Mouse (Mus musculus) splenic B cell, adult 2 months (primary cell): Measurements from ENCODE around the gene Rfc5.
"Not testable (repeated sequence)": the region's sequence is repeated elsewhere in the genome, so short reads cannot be mapped to it uniquely, and the experiment has no call there.

ENCODE experiments used
- DNase-seq: peaks from one replicate; pipeline ENCODE4 v3.0.0-alpha.2; 2011; ENCODE audit warnings: low read depth, low spot score
- H3K27me3 ChIP-seq: 2 replicates; pipeline ENCODE4 v1.6.1; 2012; ENCODE audit warnings: mild to moderate bottlenecking, low read length, moderate library complexity, mixed read lengths; ENCODE audit not compliant: control insufficient read depth, poor library complexity, insufficient read depth, severe bottlenecking
- H3K36me3 ChIP-seq: 2 replicates; pipeline ENCODE4 v1.6.1; 2012; ENCODE audit warnings: mild to moderate bottlenecking, low read length, moderate library complexity, mixed read lengths; ENCODE audit not compliant: control insufficient read depth, poor library complexity, insufficient read depth, severe bottlenecking

Rfc5 gene

DNA sequence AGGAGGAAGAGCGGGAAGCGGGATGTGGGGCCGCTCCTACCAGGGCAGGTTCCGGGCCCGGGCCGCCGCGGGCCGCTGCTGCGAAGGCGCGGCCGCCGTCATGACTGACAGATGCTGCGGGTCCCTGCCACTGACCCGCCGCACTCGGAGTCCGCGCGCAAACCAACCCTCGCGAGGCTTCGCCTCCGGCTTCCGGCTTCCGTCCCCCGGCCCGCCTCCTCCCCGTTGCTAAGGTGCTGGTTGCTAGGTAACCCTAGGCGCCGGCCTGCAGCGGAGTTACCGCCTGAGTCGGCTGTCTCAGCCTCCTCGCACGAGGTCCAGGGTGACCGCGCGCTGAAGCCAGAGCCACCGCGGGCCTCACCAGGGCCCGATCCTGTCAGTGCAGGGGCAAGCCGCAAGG is at the start of gene Rfc5:
Gene Rfc5 (minus strand): TSS at position 171 of the 400 bp plus-strand sequence.
- no peaks in the 10 kb centered on the region for H3K27me3 ChIP-seq
- no peaks in the 10 kb centered on the region for H3K36me3 ChIP-seq
- peak; percentile 95 for DNase-seq

DNA sequence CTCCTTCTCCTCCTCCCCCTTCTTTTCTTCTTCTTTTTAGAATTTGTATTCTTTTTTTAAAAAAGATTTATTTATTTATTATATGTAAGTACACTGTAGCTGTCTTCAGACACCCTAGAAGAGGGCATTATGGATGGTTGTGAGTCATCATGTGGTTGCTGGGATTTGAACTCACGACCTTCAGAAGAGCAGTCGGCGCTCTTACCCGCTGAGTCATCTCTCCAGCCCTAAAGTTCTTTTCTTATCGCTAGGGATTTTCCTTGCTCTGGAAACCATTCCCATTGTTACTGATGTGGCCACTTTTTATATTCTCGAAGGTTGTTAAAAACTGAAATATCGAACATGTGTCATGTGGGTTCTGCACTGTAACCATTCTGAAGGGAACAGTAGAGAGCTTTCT is 44.7 kb upstream of the Rfc5 start:
- H3K36me3 ChIP-seq, DNase-seq, H3K27me3 ChIP-seq: not testable (repeated sequence)

DNA sequence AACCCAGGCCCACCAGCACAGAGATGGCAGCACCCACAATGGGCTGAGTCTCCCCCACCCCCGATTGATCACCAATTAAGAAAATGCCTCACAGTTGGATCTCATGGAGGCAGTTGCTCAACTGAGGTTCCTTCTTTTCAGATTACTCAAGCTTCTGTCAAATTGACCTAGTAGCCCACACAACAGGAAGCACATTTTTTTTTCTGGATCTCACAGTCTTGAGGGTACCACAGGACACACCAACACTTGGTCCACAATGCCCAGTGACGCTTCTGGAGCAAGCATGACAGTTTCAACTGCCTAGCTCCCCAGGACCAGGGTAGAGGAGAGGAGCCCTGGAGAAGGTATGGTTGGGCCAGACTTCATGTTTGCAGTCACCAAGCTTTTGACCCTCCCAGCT is 28.6 kb upstream of the Rfc5 start:
- H3K36me3 ChIP-seq: no peaks in the 10 kb centered on the region
- DNase-seq: no peak
- H3K27me3 ChIP-seq: peaks cover 3% of the 10 kb centered on the region; the same call in 1 of the 2 replicates

DNA sequence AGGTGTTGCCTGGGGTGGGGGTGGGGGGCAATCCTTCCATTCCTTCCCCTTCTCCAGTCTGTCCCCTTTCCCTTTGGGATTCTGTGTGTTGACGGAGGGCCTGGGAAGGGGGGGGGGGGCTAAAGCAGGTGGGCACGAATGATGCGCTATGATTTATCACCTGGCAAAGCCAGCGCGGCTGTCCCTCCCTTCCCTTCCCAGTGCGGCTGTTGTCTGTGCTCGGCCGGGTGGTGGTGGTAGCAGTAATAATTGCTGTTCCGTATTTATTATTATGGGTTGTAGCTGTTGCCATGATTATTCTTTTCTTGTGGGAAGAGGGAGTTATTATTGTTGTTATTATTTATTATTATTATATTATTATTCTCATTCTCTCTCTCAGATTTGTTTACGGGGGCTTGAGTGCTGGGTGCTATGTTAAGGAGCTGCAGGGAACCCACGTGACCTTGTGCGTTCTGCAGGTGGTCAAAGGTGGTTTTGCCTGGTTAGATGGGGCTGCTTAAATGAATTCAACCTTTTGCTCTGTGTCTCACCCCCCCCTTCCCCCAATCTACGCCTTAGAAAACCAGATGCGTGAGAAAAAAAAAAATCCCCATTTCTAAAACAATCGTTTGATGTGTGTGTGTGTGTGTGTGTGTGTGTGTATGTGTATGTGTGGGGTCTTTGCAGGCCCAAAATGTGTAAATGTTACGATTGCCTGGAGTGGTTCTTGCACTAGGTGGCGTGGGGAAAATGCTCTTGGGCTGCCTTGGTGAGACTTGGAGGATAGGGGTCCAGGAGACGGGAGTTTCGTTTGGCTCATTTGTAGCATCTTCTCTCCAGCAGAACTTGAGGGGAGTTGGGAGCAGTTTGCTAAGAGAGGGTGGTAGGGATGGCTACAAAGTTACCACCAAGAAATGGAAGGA is 26.4 kb upstream of the Rfc5 start:
- Histone ChIP-seq H3K36me3 (no peaks in the 10 kb centered on the region), H3K27me3 (peaks cover 3% of the 10 kb centered on the region; the same call in 1 of the 2 replicates)
- DNase-seq: no peak

DNA sequence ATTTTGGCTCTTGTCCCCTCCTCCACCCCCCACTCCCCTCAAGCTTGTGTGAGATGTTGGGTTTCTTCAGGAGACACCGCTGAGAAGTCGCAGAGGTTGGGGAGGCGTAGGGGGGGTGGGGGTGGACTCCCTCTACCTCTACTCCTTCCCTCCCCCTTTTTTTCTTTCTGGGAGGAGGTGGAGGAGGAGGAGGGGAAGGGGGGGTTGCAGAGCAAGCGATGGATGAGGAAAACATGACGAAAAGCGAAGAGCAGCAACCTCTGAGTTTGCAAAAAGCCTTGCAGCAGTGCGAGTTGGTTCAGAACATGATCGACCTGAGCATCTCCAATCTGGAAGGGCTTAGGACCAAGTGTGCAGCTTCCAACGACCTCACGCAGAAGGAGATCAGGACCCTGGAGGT is 25.8 kb upstream of the Rfc5 start:
- DNase-seq: no peak
- H3K27me3 ChIP-seq: peaks cover 3% of the 10 kb centered on the region; the same call in 1 of the 2 replicates
- H3K36me3 ChIP-seq: no peaks in the 10 kb centered on the region

DNA sequence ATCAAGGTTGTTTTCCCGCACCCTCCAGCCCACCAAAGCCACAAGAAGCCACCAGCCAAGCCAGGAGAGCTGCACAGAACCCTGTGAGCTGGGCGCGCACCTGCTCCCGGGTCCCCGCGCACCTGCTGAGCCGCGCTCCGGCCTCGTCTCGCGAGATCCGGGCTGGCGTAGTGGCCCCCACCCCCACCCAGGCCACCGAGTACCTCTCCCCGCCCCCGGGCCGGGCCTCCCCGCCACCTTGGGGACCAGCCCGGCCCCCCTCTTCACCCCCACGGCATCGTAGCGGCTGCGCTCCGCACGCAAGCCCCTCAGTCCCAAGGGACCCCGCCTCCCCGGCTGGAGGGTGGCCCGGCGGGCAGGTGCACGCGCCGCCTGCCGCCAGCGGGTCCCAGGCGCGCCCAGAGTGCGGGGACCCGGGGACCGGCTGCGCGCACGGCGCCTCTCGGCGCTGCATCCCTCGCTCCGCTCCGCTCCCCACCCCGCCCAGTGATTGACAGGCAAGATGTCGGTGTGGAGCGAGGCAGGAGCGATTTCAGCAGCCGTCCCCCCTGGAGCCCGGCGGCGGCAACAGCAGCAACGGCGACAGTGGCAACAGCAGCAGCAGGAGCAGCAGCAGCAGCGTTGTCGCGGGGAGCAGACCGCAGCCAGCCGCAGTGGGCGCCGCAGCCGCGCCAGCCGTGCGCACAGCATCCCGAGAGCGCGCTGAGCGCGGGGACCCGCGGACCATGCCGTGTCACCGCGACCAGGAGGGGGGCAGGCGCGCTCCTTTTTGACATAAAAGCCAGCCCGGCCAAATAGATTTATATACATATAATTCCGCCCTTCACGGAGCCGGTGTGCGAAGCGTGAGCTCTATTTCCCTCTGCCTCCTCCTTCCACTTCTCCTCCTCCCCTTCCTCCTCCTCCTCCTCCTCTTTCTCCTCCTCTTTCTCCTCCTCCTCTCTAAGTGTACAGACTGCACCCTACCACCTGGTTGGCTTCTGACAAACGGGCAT is 25.0 kb upstream of the Rfc5 start, which contains the start of gene Ksr2:
Gene Ksr2 (plus strand): TSS at position 494 of the 995 bp plus-strand sequence.
- H3K27me3 ChIP-seq: peaks cover 3% of the 10 kb centered on the region; the same call in 1 of the 2 replicates
- DNase-seq: peak; percentile 27
- no peaks in the 10 kb centered on the region for H3K36me3 ChIP-seq

DNA sequence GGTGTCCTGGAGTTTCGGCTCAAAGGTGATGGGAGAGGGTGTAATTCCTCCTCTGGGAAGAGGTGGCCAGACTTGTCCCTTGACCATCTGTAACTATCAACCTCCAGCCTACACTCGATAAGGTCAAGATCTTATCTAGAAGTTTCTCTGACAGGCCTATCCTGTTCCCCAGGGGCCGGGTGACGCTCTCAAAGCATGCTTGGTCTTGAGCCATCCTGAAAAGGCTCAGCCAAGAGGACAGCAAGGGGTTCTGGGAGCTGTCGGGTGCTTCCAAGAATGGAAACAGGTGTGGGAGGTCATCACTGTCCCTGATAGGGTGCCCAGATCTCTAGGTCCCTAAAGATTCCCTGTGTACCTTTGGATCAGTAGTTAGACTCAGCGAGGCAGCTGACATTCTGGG is 20.5 kb upstream of the Rfc5 start:
- no peak for DNase-seq
- Histone ChIP-seq H3K27me3 (no peaks in the 10 kb centered on the region), H3K36me3 (no peaks in the 10 kb centered on the region)

DNA sequence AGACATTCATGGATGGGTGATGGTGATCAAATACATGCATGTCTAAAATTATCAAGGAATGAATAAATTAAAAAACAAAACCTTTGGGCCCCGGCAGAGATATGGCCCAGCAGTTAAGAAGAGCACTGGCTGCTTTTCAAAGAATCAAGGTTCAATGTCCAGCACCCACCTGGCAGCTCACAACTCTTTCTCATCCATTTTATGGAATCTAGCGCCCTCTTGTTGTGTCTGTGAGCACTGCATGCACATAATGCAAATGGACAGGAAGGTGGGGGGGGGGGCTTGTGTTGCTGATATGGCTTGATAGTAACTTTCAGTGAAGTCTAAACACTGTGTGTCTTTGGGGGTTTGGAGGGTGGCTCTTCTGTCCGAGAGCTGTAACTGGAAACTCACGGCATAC is 19.4 kb upstream of the Rfc5 start:
- peak; percentile 75 for DNase-seq
- H3K36me3 ChIP-seq: no peaks in the 10 kb centered on the region
- no peaks in the 10 kb centered on the region for H3K27me3 ChIP-seq

DNA sequence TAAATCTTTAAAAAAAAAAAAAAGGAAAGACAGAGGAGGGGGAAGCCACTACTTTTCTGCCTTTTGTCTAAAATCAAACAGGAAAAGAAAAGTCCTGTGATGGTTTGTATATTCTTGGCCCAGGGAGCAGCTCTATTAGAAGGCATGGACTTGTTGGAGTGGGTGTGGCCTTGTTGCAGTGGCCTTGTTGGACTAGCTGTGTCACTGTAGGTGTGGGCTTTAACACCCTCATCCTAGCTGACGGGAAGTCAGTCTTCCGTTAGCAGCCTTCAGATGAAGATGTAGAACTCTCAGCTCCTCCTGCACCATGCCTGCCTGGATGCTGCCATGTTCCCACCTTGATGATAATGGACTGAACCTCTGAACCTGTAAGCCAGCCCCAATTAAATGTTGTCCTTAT is 15.8 kb upstream of the Rfc5 start:
- H3K27me3 ChIP-seq, H3K36me3 ChIP-seq, DNase-seq: not testable (repeated sequence)

DNA sequence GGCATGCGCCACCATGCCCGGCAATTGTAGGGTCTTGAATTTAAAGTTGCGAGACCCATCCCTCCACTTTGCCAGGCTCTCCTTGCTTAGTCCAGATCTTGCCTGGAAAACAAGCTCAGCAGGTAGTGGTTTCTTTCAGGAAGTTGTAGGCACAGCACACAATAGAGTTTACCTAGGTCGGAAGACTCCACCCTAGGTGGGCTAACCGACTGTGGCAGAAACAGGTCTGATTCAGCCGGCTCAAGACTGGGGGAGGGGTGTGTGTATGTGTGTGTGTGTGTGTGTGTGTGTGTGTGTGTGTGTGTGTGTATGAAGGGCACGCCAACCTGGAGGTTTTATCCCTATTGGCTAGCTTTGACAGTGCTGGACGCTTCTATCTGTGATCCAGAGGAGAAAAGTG is 14.8 kb upstream of the Rfc5 start:
- H3K36me3 ChIP-seq: no peaks in the 10 kb centered on the region
- H3K27me3 ChIP-seq: no peaks in the 10 kb centered on the region
- no peak for DNase-seq

DNA sequence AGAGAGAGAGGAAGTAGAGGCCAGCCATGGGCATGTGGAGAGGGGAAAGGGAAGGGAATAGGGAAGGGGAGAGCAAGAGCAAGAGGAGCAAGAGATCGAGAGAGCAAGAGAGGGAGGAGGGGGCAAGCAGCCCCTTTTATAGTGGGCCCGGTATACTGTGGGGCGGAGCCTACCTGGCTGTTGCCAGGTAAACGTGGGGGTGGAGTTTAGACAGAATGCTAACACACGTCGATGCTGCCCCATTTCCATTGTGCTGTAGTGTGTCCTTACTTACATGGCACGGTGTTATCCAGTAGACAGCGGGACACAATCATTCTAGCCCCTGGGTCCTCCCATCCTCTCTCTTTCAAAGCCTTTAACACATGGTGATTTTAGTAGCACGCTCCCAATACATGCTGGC is 10.4 kb upstream of the Rfc5 start:
- no peaks in the 10 kb centered on the region for H3K27me3 ChIP-seq
- no peaks in the 10 kb centered on the region for H3K36me3 ChIP-seq
- no peak for DNase-seq

DNA sequence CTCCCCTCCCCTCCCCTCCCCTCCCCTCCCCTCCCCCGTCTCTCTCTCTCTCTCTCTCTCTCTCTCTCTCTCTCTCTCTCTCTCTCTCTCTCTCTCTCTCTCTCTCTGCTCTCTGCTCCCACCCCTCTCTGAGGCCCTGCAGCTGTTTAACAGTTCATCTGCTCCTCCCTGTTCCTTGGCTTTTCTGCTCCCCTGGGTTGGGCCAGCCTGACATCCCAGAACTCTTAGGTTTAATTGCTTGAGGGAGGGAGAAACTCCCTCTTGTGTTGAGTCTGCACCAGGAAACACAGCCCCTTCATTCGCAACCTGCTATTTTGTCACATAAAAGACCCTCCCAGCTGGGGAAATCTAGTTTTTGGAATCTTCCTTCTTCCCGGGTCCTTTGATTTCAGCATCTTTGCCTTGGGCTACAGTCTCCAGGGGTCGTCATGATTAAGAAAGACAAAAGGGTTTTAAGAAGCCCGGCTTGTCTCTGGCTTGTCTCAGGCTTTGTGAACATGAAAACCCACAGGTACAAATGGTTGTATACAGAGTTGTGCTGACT is 9.2 kb upstream of the Rfc5 start:
- Histone ChIP-seq H3K36me3 (no peaks in the 10 kb centered on the region), H3K27me3 (no peaks in the 10 kb centered on the region)
- DNase-seq: no peak

DNA sequence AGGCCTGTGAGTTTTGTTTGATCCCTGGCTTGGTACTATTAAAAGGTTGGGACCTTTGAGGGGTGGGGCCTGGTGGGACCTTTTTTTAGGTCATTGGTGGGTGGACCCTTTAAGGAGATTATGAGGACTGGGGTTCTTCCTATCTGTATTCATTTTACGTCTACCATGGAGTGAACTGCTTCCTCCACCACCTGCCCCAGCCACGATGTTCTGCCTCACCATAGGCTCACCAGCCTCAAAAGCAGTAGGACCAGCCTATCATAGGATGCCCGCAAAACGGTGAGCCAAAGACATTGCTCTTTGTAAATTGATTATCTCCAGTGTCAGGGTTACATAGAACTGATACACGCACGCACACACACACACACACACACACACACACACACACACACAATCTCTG is 8.5 kb upstream of the Rfc5 start:
- DNase-seq: no peak
- Histone ChIP-seq H3K27me3 (no peaks in the 10 kb centered on the region), H3K36me3 (no peaks in the 10 kb centered on the region)

DNA sequence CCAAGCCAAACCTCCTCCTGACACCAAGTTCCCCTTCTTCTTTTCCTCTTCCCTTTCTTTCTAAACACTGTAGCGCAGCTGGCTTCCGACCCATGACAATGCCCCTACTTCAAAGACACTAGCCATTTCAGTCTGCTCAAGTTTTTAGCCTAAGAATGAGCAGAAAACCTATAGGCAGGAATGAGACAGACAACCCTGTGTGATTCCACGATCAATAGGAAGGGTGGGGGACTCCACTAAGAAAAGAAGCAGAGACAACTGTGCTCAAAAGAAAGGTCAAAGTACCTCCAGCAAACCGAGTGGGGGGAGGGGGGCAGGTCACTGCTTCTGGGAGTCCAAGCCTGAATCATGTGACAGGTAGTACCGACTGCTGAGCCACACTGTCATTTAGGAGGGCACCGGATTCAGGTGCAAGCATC is 7.8 kb upstream of the Rfc5 start:
- no peaks in the 10 kb centered on the region for H3K36me3 ChIP-seq
- no peak for DNase-seq
- H3K27me3 ChIP-seq: no peaks in the 10 kb centered on the region
